Mouse (Mus musculus): Measurements from ENCODE around the gene Pou2f1. TPM values are rescaled to one million over a fixed set of nuclear protein-coding genes. Genes with fewer than 3 reads are reported as not detected.

The Pou2f1 gene
- total and polyA plus RNA-seq, 2 experiments from 2014 or later = 21.5 to 27.2 TPM

DNA sequence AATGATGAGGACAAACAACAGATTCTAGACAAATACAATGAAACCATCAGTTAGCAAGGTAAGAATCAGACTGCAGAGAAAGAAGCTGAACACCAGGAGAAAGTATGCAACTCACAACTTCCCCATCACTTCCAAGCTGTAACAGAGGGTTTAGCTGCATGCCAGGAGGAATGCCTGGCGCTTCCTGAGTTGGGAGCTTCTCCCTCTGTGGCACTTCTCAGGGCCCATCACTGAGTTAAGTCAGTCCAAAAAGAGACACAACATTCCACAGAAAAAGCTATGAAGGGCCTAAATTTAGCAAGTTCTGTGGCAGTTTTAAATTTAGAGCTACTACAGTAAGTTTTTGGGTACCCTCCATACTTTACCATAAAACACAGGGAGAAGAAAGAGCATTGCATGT, 59.2 kb downstream of the Pou2f1 start:
- H3K36me3 ChIP-seq (ENCODE audit: insufficient read depth, low read length) = no peaks in the 10 kb centered on the region
- H3K4me2 ChIP-seq (ENCODE audit: low read depth, low read length, poor library complexity, severe bottlenecking) = no peak overlapping the region
- no peak overlapping the region for H3K27ac ChIP-seq (ENCODE audit: low read depth, low read length)
- H3K27me3 ChIP-seq (ENCODE audit: insufficient read depth, low read length) = no peaks in the 10 kb centered on the region
- H3K4me3 ChIP-seq (ENCODE audit: low read depth, low read length) = no peak overlapping the region
- no peak for TF ChIP-seq CTCF (IDR thresholded peaks at IDR 0.05)
- no peak for ATAC-seq (ENCODE audit: low FRiP score)
- WGBS = 100% methylated on average over 1 of the region's 1 CpGs
- no peaks in the 10 kb centered on the region for H3K4me1 ChIP-seq (ENCODE audit: insufficient read depth, low read length)
- no peaks in the 10 kb centered on the region for H3K9me3 ChIP-seq (ENCODE audit: low read length)
- no peak for DNase-seq (ENCODE audit: low spot score)
- no peak overlapping the region for H3K9ac ChIP-seq (replicated peaks; ENCODE audit: low read length, poor library complexity, severe bottlenecking)

DNA sequence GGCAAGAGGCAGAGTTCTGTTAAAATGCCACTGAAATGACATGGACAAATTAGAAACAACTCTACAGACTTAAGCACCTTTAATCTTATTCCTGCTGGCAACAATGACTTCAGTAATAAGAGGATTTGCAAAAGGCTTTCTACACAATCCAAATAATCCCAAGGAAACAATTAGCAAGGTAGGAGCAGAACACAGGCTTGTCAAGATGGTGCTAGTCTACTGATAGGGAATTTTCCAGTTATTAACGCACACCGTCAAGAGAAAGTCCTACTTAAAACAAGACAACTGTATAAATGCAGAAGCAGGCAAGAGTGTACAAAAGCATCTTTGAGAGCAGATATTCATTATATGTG, 67.0 kb downstream of the Pou2f1 start:
- peak overlapping the region; percentile 68 for H3K27ac ChIP-seq (ENCODE audit: low read depth, low read length)
- ATAC-seq (ENCODE audit: low FRiP score) = peak; percentile 71; the same call in 1 of the 2 replicates

DNA sequence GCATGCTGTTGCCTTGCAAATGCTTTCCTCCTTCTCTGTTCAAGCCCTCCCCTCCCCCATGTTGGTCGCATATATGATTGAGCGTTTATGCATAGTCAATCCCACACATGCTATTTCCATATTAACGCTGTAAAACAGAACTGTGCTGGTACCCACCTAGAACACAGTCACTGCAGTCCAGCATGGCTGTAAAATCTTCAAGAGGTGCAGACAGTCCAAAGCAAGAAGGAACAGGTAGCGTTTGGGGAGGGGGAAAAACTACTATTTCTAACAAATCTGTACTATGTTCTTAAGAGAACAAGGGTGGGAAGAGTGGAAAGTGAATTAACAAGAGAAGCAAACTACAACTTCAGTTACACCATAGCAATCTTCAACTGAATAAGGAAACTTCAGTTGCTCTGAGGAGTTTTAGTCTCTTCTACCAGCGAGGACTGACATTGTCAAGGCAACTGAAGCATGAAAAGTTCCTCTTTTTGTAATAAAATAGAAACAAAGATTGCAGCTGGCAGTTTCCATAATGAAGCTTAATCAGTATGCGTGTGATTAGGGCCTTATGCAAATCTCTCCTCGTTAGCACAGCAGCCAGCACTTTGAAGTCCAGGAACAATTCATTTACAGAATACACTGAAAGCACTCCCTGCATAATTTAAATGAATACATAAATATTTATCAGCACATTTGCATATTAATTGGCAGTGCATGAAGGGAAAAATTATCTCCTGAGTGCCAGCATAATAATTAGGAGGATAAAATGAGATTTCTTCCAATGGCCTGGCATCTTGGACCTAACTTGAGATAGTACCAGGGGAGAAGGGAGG, 67.6 kb downstream of the Pou2f1 start:
- Histone ChIP-seq H3K4me1 (ENCODE audit: insufficient read depth, low read length) (peaks cover 8% of the 10 kb centered on the region), H3K27me3 (ENCODE audit: insufficient read depth, low read length) (no peaks in the 10 kb centered on the region), H3K36me3 (ENCODE audit: insufficient read depth, low read length) (no peaks in the 10 kb centered on the region), H3K4me3 (ENCODE audit: low read depth, low read length) (peak overlapping the region; percentile 31), H3K9ac (replicated peaks; ENCODE audit: low read length, poor library complexity, severe bottlenecking) (no peak overlapping the region; the same call in 1 of the 2 replicates), H3K9me3 (ENCODE audit: low read length) (no peaks in the 10 kb centered on the region), H3K4me2 (ENCODE audit: low read depth, low read length, poor library complexity, severe bottlenecking) (peak overlapping the region; percentile 44), H3K27ac (ENCODE audit: low read depth, low read length) (peak overlapping the region; percentile 71)
- peak; percentile 91 for DNase-seq (ENCODE audit: low spot score)
- no peak for TF ChIP-seq CTCF (IDR thresholded peaks at IDR 0.05)
- WGBS = 21% methylated on average over 7 of the region's 7 CpGs
- ATAC-seq (ENCODE audit: low FRiP score) = peak; percentile 93

More for the DNA sequence above, 67.0 kb downstream of the Pou2f1 start:
- DNase-seq (ENCODE audit: low spot score) = no peak
- no peak overlapping the region for H3K9ac ChIP-seq (replicated peaks; ENCODE audit: low read length, poor library complexity, severe bottlenecking)
- H3K4me3 ChIP-seq (ENCODE audit: low read depth, low read length) = no peak overlapping the region
- H3K9me3 ChIP-seq (ENCODE audit: low read length) = no peaks in the 10 kb centered on the region
- no peaks in the 10 kb centered on the region for H3K27me3 ChIP-seq (ENCODE audit: insufficient read depth, low read length)
- H3K4me1 ChIP-seq (ENCODE audit: insufficient read depth, low read length) = peaks cover 8% of the 10 kb centered on the region
- peak overlapping the region; percentile 20; the same call in 1 of the 2 replicates for H3K4me2 ChIP-seq (ENCODE audit: low read depth, low read length, poor library complexity, severe bottlenecking)
- H3K36me3 ChIP-seq (ENCODE audit: insufficient read depth, low read length) = no peaks in the 10 kb centered on the region
- no peak for TF ChIP-seq CTCF (IDR thresholded peaks at IDR 0.05)
- WGBS = 21% methylated on average over 2 of the region's 2 CpGs

DNA sequence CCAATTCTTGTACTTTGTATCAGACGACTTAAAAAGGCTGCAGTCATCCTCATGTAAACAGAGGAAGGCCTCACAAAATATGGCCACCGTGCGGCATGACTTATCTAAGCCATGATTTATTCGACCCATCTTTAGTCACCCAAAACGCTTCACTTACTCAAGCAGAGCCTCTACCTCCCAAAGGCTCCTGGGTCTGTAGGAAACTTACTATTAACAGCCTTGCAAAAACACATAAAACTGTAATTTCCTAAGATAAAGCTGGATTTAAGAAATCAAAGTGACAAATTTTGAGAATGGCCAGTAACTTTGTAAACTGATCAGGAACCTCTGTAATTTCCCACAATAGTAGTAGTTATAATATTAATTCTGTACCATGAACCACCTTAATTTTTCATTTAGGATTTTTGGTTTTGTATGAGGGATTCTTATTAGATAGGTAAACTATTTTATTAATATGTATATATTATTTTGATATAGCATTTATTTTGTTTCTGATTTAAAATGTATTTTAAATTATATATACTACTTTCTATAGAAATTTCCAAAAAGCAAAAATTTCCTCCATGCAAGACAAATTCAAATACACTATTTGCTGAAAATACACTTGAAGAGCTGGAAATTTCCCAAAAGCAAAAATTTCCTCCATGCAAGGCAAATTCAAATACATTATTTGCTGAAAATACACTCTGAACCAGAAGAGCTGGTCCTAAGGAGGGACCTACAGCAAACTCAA, 68.4 kb downstream of the Pou2f1 start:
- no peak for DNase-seq (ENCODE audit: low spot score)
- H3K9ac ChIP-seq (replicated peaks; ENCODE audit: low read length, poor library complexity, severe bottlenecking) = no peak overlapping the region; the same call in 1 of the 2 replicates
- 40% methylated on average over 5 of the region's 5 CpGs for WGBS

DNA sequence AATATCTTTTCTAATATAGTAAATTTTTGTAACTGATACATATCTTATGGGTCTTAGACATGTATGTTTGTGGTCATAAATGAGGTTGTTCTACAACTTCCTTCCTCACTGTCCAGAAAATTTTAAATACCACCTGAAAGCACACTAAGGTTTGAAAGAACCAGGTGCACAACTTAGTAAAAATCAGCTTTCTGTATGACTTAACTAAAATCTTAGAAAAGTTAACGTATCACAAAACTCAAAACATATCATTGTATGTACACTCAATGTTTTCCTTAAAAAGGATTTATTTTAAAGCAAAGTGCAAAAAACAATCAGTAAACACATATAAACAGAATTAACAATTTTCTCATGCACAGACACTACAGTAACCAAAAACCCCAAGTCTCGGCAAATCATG, 69.6 kb downstream of the Pou2f1 start:
- no peaks in the 10 kb centered on the region for H3K36me3 ChIP-seq (ENCODE audit: insufficient read depth, low read length)
- no peaks in the 10 kb centered on the region for H3K9me3 ChIP-seq (ENCODE audit: low read length)
- H3K27me3 ChIP-seq (ENCODE audit: insufficient read depth, low read length) = no peaks in the 10 kb centered on the region
- WGBS = 79% methylated on average over 2 of the region's 2 CpGs
- no peak for TF ChIP-seq CTCF (IDR thresholded peaks at IDR 0.05)
- no peak overlapping the region for H3K4me3 ChIP-seq (ENCODE audit: low read depth, low read length)
- no peak for ATAC-seq (ENCODE audit: low FRiP score)
- peaks cover 8% of the 10 kb centered on the region for H3K4me1 ChIP-seq (ENCODE audit: insufficient read depth, low read length)
- H3K4me2 ChIP-seq (ENCODE audit: low read depth, low read length, poor library complexity, severe bottlenecking) = peak overlapping the region; percentile 33; the same call in 1 of the 2 replicates
- H3K9ac ChIP-seq (replicated peaks; ENCODE audit: low read length, poor library complexity, severe bottlenecking) = no peak overlapping the region
- no peak for DNase-seq (ENCODE audit: low spot score)
- no peak overlapping the region for H3K27ac ChIP-seq (ENCODE audit: low read depth, low read length)

More for the DNA sequence above, 68.4 kb downstream of the Pou2f1 start:
- no peaks in the 10 kb centered on the region for H3K36me3 ChIP-seq (ENCODE audit: insufficient read depth, low read length)
- peak overlapping the region; percentile 44 for H3K4me2 ChIP-seq (ENCODE audit: low read depth, low read length, poor library complexity, severe bottlenecking)
- H3K27ac ChIP-seq (ENCODE audit: low read depth, low read length) = peak overlapping the region; percentile 71
- no peaks in the 10 kb centered on the region for H3K27me3 ChIP-seq (ENCODE audit: insufficient read depth, low read length)
- no peak for TF ChIP-seq CTCF (IDR thresholded peaks at IDR 0.05)
- no peaks in the 10 kb centered on the region for H3K9me3 ChIP-seq (ENCODE audit: low read length)
- peak overlapping the region; percentile 31 for H3K4me3 ChIP-seq (ENCODE audit: low read depth, low read length)
- ATAC-seq (ENCODE audit: low FRiP score) = no peak
- peaks cover 8% of the 10 kb centered on the region for H3K4me1 ChIP-seq (ENCODE audit: insufficient read depth, low read length)

DNA sequence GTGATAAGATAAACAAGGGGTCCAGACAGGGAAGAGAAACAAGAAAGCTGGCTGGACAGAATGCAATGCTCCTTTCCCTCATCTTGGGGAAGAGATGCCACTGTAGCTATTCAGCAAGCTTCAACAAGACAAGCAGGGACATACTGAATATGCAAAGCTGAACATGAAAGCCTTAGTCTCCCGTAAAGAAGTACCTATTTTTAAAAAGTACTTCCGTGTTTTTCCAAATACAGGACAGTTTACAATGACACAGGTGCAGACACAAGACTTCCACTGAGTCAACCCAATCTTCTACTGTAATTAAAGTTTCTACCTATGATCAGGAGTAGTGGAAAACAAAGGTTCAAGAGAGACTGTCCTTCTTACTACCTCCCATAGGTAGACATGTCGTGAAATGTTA, 72.0 kb downstream of the Pou2f1 start:
- no peak overlapping the region for H3K4me3 ChIP-seq (ENCODE audit: low read depth, low read length)
- DNase-seq (ENCODE audit: low spot score) (no peak), ATAC-seq (ENCODE audit: low FRiP score) (no peak)
- no peaks in the 10 kb centered on the region for H3K27me3 ChIP-seq (ENCODE audit: insufficient read depth, low read length)
- H3K4me2 ChIP-seq (ENCODE audit: low read depth, low read length, poor library complexity, severe bottlenecking) = no peak overlapping the region
- H3K9ac ChIP-seq (replicated peaks; ENCODE audit: low read length, poor library complexity, severe bottlenecking) = no peak overlapping the region
- H3K27ac ChIP-seq (ENCODE audit: low read depth, low read length) = no peak overlapping the region
- WGBS = 86% methylated on average over 3 of the region's 3 CpGs
- no peaks in the 10 kb centered on the region for H3K36me3 ChIP-seq (ENCODE audit: insufficient read depth, low read length)
- H3K9me3 ChIP-seq (ENCODE audit: low read length) = no peaks in the 10 kb centered on the region
- no peak for TF ChIP-seq CTCF (IDR thresholded peaks at IDR 0.05)
- peaks cover 8% of the 10 kb centered on the region for H3K4me1 ChIP-seq (ENCODE audit: insufficient read depth, low read length)
